Mouse (Mus musculus): Measurements from ENCODE around the gene 1700029I15Rik. TPM values are rescaled to one million over a fixed set of nuclear protein-coding genes. Genes with fewer than 3 reads are reported as not detected.

Gene 1700029I15Rik
- polyA plus RNA-seq, 1 experiment from 2014 or later = 2.6 TPM

DNA sequence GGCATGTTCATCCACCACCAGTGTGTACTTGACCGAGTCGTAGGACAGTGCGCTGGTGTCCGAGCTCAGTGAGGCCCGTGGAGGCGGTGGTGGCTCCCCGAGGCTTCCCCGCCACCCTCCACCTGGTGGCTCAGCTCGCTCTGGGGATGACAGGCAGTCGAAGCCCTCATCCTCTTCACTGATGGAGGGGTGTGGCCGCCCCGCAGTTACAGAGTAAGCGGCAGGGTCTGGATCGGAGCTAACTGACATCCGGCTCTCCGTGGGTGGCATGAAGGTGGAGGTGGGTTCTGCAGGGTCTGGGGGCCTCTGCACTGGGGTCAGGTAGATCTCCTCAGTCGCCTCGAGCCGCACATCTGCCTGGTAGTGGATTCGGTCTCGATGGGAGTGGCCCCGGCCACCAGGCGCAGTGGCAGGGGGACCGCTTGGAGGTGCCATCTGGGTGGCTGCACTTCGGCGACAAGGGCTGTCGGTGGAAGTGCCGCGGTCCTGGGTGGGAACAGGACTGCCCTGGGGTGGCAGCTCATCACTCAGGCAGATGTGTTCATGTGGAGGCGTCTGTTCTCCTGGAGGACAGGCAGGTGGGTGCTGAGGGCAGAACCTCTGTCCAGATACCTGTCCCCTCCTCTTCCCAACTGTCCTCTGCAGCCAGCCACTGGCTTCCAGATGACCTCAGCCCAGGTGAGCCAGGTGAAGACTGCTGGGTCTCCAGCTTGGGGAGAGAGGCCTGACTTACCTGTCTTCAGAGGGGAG, 4.7 kb downstream of the 1700029I15Rik start:
- Histone ChIP-seq H3K27ac (ENCODE audit: low read length) (no peak overlapping the region), H3K36me3 (ENCODE audit: control insufficient read depth, insufficient read depth, low read length) (peaks cover 34% of the 10 kb centered on the region), H3K4me3 (ENCODE audit: low read depth, low read length) (no peak overlapping the region), H3K4me1 (ENCODE audit: control insufficient read depth, insufficient read depth, low read length) (peaks cover 32% of the 10 kb centered on the region), H3K4me2 (replicated peaks; ENCODE audit: low read depth, low read length) (no peak overlapping the region), H3K9ac (replicated peaks; ENCODE audit: low read depth, low read length) (no peak overlapping the region), H3K9me3 (ENCODE audit: control insufficient read depth, low read depth, low read length) (no peaks in the 10 kb centered on the region), H3K27me3 (ENCODE audit: control insufficient read depth, insufficient read depth, low read length) (no peaks in the 10 kb centered on the region)
- no peak for ATAC-seq (ENCODE audit: insufficient number of reproducible peaks, insufficient read depth, low FRiP score, low read depth)
- 87% methylated on average over 30 of the region's 30 CpGs for WGBS

DNA sequence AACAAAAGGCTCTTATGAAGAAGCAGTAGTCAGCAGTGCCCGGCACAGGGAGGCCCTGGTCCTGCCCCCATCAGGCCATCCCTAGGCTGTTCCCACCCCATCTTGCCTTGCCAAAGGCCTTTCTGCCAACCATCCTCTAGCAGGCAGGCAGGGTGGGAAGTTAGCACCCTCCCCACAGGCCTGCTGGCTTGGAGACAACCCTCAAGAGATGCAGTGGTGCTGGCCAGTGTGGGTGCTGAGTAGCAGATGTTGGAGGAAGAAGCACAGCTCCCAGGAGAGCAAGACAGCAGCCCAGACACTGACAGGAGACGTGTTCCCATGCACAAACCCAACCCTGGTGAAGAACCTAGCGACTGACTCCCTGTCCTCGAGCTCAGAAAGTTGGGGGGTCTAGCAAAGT, 5.3 kb downstream of the 1700029I15Rik start:
- Histone ChIP-seq H3K9me3 (ENCODE audit: control insufficient read depth, low read depth, low read length) (no peaks in the 10 kb centered on the region), H3K27me3 (ENCODE audit: control insufficient read depth, insufficient read depth, low read length) (no peaks in the 10 kb centered on the region), H3K4me1 (ENCODE audit: control insufficient read depth, insufficient read depth, low read length) (peaks cover 38% of the 10 kb centered on the region), H3K4me3 (ENCODE audit: low read depth, low read length) (no peak overlapping the region), H3K36me3 (ENCODE audit: control insufficient read depth, insufficient read depth, low read length) (peaks cover 27% of the 10 kb centered on the region), H3K9ac (replicated peaks; ENCODE audit: low read depth, low read length) (no peak overlapping the region), H3K27ac (ENCODE audit: low read length) (no peak overlapping the region), H3K4me2 (replicated peaks; ENCODE audit: low read depth, low read length) (peak overlapping the region; percentile 82; the same call in 1 of the 2 replicates)
- ATAC-seq (ENCODE audit: insufficient number of reproducible peaks, insufficient read depth, low FRiP score, low read depth) = no peak
- 85% methylated on average over 4 of the region's 4 CpGs for WGBS

DNA sequence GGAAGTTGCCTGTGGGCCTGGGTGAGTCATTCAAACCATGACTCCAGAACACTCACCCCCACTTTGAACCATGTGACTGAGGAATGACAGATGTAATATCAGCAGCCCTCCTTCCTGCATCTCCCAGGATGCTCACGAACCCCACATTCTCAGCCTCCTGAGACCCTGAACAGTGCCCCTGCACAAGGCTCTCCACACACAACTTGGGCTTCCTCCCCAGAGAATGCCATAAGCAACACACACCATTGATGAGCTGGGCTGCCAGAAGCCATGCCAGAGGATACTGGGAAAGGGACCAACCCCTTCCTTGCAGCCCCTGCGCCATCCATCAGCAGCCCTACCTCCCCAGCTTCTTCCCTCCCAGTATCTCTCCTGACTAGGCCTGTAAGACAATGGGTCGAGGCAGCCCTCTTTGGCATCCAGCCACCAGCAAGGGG, 5.8 kb downstream of the 1700029I15Rik start:
- H3K9me3 ChIP-seq (ENCODE audit: control insufficient read depth, low read depth, low read length) = no peaks in the 10 kb centered on the region
- H3K27me3 ChIP-seq (ENCODE audit: control insufficient read depth, insufficient read depth, low read length) = no peaks in the 10 kb centered on the region
- ATAC-seq (ENCODE audit: insufficient number of reproducible peaks, insufficient read depth, low FRiP score, low read depth) = no peak
- H3K27ac ChIP-seq (ENCODE audit: low read length) = no peak overlapping the region
- peaks cover 24% of the 10 kb centered on the region for H3K36me3 ChIP-seq (ENCODE audit: control insufficient read depth, insufficient read depth, low read length)
- 47% methylated on average over 3 of the region's 3 CpGs for WGBS
- no peak overlapping the region; the same call in 1 of the 2 replicates for H3K9ac ChIP-seq (replicated peaks; ENCODE audit: low read depth, low read length)
- peak overlapping the region; percentile 82 for H3K4me2 ChIP-seq (replicated peaks; ENCODE audit: low read depth, low read length)
- H3K4me1 ChIP-seq (ENCODE audit: control insufficient read depth, insufficient read depth, low read length) = peaks cover 38% of the 10 kb centered on the region
- peak overlapping the region; percentile 68 for H3K4me3 ChIP-seq (ENCODE audit: low read depth, low read length)

DNA sequence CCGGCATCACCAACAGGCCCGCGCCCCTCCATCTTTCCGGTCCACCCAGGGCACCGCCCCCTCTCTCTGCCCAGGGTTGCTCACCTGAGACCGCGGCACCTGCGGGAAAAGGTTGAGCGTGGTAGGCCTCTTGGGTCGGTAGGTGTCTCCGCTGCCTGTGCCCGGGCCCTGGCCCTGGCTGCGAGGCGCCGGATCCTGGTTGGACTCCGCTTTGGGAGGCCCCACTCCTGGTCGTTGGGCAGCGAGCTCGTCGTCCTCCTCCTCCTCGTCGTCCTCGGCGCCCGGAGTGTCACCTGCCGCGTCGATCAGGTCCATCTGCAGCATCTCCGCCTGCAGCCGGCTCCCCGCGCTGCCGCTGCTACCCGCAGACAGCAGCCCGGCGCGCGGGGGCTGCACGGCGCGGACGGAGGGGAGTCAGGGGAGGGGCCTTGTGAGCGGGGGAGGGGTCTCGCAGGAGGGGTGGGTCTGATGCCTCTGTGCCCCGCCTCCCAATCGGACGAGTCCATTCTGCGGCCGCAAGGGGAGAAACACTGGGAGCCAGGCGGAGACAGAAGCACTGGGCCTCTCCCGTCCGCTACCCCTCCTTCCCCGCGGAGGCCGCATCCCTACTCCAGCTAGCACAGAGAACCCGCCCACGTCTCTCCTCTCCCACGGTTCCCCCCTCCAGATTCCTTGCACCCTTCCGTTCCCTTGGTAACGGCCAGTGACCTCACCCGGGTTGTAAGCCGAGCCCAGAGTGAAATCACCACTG, 6.7 kb downstream of the 1700029I15Rik start:
- H3K9me3 ChIP-seq (ENCODE audit: control insufficient read depth, low read depth, low read length) = no peaks in the 10 kb centered on the region
- peak overlapping the region; percentile 68 for H3K4me3 ChIP-seq (ENCODE audit: low read depth, low read length)
- peak overlapping the region; percentile 35; the same call in 1 of the 2 replicates for H3K27ac ChIP-seq (ENCODE audit: low read length)
- peak; percentile 89 for ATAC-seq (ENCODE audit: insufficient number of reproducible peaks, insufficient read depth, low FRiP score, low read depth)
- H3K27me3 ChIP-seq (ENCODE audit: control insufficient read depth, insufficient read depth, low read length) = no peaks in the 10 kb centered on the region
- H3K4me1 ChIP-seq (ENCODE audit: control insufficient read depth, insufficient read depth, low read length) = peaks cover 38% of the 10 kb centered on the region
- peak overlapping the region; percentile 82 for H3K4me2 ChIP-seq (replicated peaks; ENCODE audit: low read depth, low read length)
- under 1% methylated on average over 57 of the region's 62 CpGs for WGBS
- H3K36me3 ChIP-seq (ENCODE audit: control insufficient read depth, insufficient read depth, low read length) = peaks cover 20% of the 10 kb centered on the region
- H3K9ac ChIP-seq (replicated peaks; ENCODE audit: low read depth, low read length) = peak overlapping the region; percentile 49

DNA sequence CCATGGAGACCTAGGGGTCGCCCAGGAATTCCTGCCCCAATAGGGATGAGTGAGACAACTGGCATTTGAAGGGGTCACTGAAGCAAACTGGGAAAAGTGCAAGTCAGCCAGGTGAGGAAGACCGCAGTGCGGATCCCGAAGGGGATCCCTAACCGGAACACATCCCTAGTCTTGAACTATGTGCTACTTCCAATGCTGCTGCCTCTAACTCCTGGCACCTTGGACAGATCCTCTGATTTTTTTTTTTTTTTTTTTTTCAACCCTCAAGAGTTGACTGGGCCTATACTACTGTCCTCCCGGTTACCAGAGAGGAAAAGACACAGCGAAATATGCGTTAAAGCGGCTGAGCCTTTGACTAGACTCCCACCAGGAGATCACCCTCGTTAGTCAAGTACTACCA, 7.3 kb downstream of the 1700029I15Rik start:
- no peak for ATAC-seq (ENCODE audit: insufficient number of reproducible peaks, insufficient read depth, low FRiP score, low read depth)
- H3K36me3 ChIP-seq (ENCODE audit: control insufficient read depth, insufficient read depth, low read length) = peaks cover 16% of the 10 kb centered on the region
- H3K27ac ChIP-seq (ENCODE audit: low read length) = no peak overlapping the region
- peaks cover 38% of the 10 kb centered on the region for H3K4me1 ChIP-seq (ENCODE audit: control insufficient read depth, insufficient read depth, low read length)
- H3K27me3 ChIP-seq (ENCODE audit: control insufficient read depth, insufficient read depth, low read length) = no peaks in the 10 kb centered on the region
- 7% methylated on average over 10 of the region's 10 CpGs for WGBS
- H3K9ac ChIP-seq (replicated peaks; ENCODE audit: low read depth, low read length) = no peak overlapping the region
- peak overlapping the region; percentile 82 for H3K4me2 ChIP-seq (replicated peaks; ENCODE audit: low read depth, low read length)
- no peaks in the 10 kb centered on the region for H3K9me3 ChIP-seq (ENCODE audit: control insufficient read depth, low read depth, low read length)
- peak overlapping the region; percentile 68 for H3K4me3 ChIP-seq (ENCODE audit: low read depth, low read length)

DNA sequence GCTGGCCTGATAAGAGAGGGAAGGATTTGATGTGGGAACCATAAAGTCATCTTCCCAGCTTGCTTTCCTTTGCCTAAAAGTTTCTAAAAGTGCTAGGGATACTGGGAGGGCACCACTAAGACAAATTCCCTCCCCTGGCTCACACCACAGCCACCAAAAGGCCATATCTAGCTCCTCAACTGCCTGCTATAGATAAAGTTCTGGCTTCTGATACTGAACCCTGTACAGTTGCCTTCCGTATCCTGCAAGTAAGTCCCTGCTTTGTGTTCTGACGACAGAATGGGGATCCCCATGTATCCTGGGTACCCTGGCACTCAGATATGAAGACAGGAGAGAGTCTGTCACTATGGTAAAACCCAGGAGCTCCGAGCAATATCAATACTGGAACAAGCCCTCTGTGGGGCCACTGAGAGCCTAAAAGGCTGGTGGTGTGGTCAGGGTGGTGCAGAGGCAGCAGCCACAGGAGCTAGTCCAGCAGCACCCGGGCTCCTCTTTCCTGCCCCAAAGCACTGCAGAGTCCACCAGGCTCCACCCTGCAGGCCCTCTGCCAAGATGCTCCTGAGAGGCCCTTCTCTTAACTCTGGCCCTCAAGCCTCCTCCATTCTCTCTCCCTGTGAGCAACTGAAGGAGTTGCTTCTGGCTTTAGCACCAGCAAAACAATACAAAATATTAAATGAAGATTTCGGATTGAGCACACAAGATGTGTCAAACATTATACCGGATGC, 8.0 kb downstream of the 1700029I15Rik start:
- H3K9me3 ChIP-seq (ENCODE audit: control insufficient read depth, low read depth, low read length) = no peaks in the 10 kb centered on the region
- H3K4me2 ChIP-seq (replicated peaks; ENCODE audit: low read depth, low read length) = peak overlapping the region; percentile 82; the same call in 1 of the 2 replicates
- ATAC-seq (ENCODE audit: insufficient number of reproducible peaks, insufficient read depth, low FRiP score, low read depth) = no peak
- no peak overlapping the region for H3K27ac ChIP-seq (ENCODE audit: low read length)
- 78% methylated on average over 6 of the region's 6 CpGs for WGBS
- H3K4me1 ChIP-seq (ENCODE audit: control insufficient read depth, insufficient read depth, low read length) = peaks cover 38% of the 10 kb centered on the region
- H3K9ac ChIP-seq (replicated peaks; ENCODE audit: low read depth, low read length) = no peak overlapping the region
- H3K27me3 ChIP-seq (ENCODE audit: control insufficient read depth, insufficient read depth, low read length) = no peaks in the 10 kb centered on the region
- H3K36me3 ChIP-seq (ENCODE audit: control insufficient read depth, insufficient read depth, low read length) = peaks cover 10% of the 10 kb centered on the region
- no peak overlapping the region for H3K4me3 ChIP-seq (ENCODE audit: low read depth, low read length)

DNA sequence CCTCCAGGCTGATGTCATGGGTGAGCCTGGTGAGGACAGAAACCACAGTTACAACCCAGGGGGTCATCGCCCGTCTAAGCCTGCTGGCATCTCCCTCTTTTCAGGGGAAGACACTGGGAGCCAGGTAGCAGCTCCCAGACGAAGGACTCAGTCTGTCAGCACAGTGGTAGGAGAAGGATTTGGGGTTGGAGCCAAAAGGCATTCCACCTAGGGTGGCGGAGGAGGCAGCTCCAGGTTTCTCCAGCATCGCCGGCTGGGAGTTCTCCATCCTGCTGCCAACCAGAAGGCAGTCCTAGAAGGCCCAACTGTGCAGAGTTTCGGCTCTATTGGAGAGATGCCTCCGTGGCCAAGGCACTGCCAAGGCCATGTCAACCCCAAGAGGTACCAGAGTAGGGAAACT, 8.8 kb downstream of the 1700029I15Rik start:
- Histone ChIP-seq H3K36me3 (ENCODE audit: control insufficient read depth, insufficient read depth, low read length) (peaks cover 7% of the 10 kb centered on the region), H3K4me2 (replicated peaks; ENCODE audit: low read depth, low read length) (peak overlapping the region; percentile 62; the same call in 1 of the 2 replicates), H3K9ac (replicated peaks; ENCODE audit: low read depth, low read length) (no peak overlapping the region), H3K27ac (ENCODE audit: low read length) (no peak overlapping the region), H3K4me3 (ENCODE audit: low read depth, low read length) (no peak overlapping the region), H3K9me3 (ENCODE audit: control insufficient read depth, low read depth, low read length) (no peaks in the 10 kb centered on the region), H3K27me3 (ENCODE audit: control insufficient read depth, insufficient read depth, low read length) (no peaks in the 10 kb centered on the region), H3K4me1 (ENCODE audit: control insufficient read depth, insufficient read depth, low read length) (peaks cover 38% of the 10 kb centered on the region)
- no peak for ATAC-seq (ENCODE audit: insufficient number of reproducible peaks, insufficient read depth, low FRiP score, low read depth)
- WGBS = 83% methylated on average over 8 of the region's 8 CpGs

DNA sequence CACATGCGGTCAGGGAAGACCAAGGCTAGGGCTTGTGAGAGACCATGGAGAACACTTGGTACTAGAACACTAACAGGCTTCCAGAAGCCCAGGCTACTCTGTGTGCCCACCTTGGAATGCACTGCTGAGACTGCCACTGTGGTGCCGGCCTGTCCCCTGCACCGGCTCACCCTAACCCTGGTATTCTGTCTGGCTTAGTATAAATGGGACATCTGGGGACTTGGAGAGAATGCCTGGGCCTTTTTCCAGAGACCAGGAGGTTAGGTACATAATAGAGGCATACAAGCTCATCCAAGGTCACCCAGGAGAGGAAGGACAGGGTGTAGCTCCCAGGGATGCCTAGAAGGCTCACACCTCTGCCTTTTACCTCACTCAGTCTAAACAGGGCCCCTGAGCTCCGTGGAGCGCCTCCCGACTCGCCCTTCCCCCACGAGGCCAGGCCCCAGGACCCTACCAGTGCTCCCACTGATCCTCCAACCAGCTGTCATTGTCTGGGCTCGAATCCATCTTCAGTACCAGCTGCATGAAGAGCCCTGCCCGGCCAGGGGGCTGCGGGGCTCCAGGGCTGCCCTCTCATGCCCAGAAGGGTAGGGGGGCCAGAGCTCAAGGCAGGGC, 9.5 kb downstream of the 1700029I15Rik start:
- H3K27me3 ChIP-seq (ENCODE audit: control insufficient read depth, insufficient read depth, low read length) = no peaks in the 10 kb centered on the region
- H3K27ac ChIP-seq (ENCODE audit: low read length) = peak overlapping the region; percentile 78
- H3K36me3 ChIP-seq (ENCODE audit: control insufficient read depth, insufficient read depth, low read length) = peaks cover 1% of the 10 kb centered on the region; the same call in 1 of the 2 replicates
- peaks cover 38% of the 10 kb centered on the region for H3K4me1 ChIP-seq (ENCODE audit: control insufficient read depth, insufficient read depth, low read length)
- ATAC-seq (ENCODE audit: insufficient number of reproducible peaks, insufficient read depth, low FRiP score, low read depth) = no peak
- peak overlapping the region; percentile 62 for H3K4me2 ChIP-seq (replicated peaks; ENCODE audit: low read depth, low read length)
- no peaks in the 10 kb centered on the region for H3K9me3 ChIP-seq (ENCODE audit: control insufficient read depth, low read depth, low read length)
- H3K9ac ChIP-seq (replicated peaks; ENCODE audit: low read depth, low read length) = peak overlapping the region; percentile 38; the same call in 1 of the 2 replicates
- 20% methylated on average over 11 of the region's 11 CpGs for WGBS
- H3K4me3 ChIP-seq (ENCODE audit: low read depth, low read length) = peak overlapping the region; percentile 31
